Mouse (Mus musculus): ENCODE data around the gene Syt14. TPM values are rescaled to one million over a fixed set of nuclear protein-coding genes. Genes with fewer than 3 reads are reported as not detected.

The Syt14 gene
- under 1 TPM; 0.23 to 0.42 TPM for total RNA-seq (2021)

GRCm38 (mm10) chr1:193035371-193036238 is at the start of gene Syt14:
Gene Syt14 (minus strand): TSS chr1:193035775.
- DNase-seq (ENCODE audit: low spot score): no peak
- intact Hi-C loops (cut with DNase I): no loop called here

- intact Hi-C loops (cut with DNase I): no loop called here
- no peak for DNase-seq (ENCODE audit: low spot score)
Observed at GRCm38 (mm10) chr1:193084016-193084415, 48.4 kb upstream of the Syt14 start.

GRCm38 (mm10) chr1:193083051-193083450 is 47.5 kb upstream of the Syt14 start:
- intact Hi-C loops (cut with DNase I): no loop called here
- DNase-seq (ENCODE audit: low spot score): no peak

- intact Hi-C loops (cut with DNase I): no loop called here
Observed at GRCm38 (mm10) chr1:193082311-193082921, 46.8 kb upstream of the Syt14 start.

GRCm38 (mm10) chr1:193062618-193063017 is 27.0 kb upstream of the Syt14 start:
- no peak for DNase-seq (ENCODE audit: low spot score)

More at GRCm38 (mm10) chr1:193082311-193082921, 46.8 kb upstream of the Syt14 start:
- DNase-seq (ENCODE audit: low spot score): no peak

GRCm38 (mm10) chr1:193060167-193060566 is 24.6 kb upstream of the Syt14 start:
- DNase-seq (ENCODE audit: low spot score): no peak
- intact Hi-C loops (cut with DNase I): no loop called here

More at GRCm38 (mm10) chr1:193062618-193063017, 27.0 kb upstream of the Syt14 start:
- intact Hi-C loops (cut with DNase I): no loop called here

GRCm38 (mm10) chr1:193059596-193059995 is 24.0 kb upstream of the Syt14 start:
- intact Hi-C loops (cut with DNase I): no loop called here
- no peak for DNase-seq (ENCODE audit: low spot score)

- intact Hi-C loops (cut with DNase I): no loop called here
- no peak for DNase-seq (ENCODE audit: low spot score)
Observed at GRCm38 (mm10) chr1:193054401-193054800, 18.8 kb upstream of the Syt14 start.

GRCm38 (mm10) chr1:193053065-193053464 is 17.5 kb upstream of the Syt14 start:
- DNase-seq (ENCODE audit: low spot score): no peak
- intact Hi-C loops (cut with DNase I): no loop called here

GRCm38 (mm10) chr1:193047616-193048015 is 12.0 kb upstream of the Syt14 start:
- intact Hi-C loops (cut with DNase I): no loop called here
- DNase-seq (ENCODE audit: low spot score): no peak

- DNase-seq (ENCODE audit: low spot score): no peak
- intact Hi-C loops (cut with DNase I): no loop called here
Observed at GRCm38 (mm10) chr1:193042760-193043295, 7.3 kb upstream of the Syt14 start.

- DNase-seq (ENCODE audit: low spot score): no peak
- intact Hi-C loops (cut with DNase I): no loop called here
Observed at GRCm38 (mm10) chr1:193034951-193035370, 614 bp downstream of the Syt14 start.

- intact Hi-C loops (cut with DNase I): no loop called here
Observed at GRCm38 (mm10) chr1:193024311-193024710, 11.3 kb downstream of the Syt14 start.

GRCm38 (mm10) chr1:193012351-193012750 is 23.2 kb downstream of the Syt14 start:
- intact Hi-C loops (cut with DNase I): no loop called here
- DNase-seq (ENCODE audit: low spot score): no peak

More at GRCm38 (mm10) chr1:193024311-193024710, 11.3 kb downstream of the Syt14 start:
- no peak for DNase-seq (ENCODE audit: low spot score)

- DNase-seq (ENCODE audit: low spot score): no peak
- intact Hi-C loops (cut with DNase I): no loop called here
Observed at GRCm38 (mm10) chr1:193011000-193011769, 24.4 kb downstream of the Syt14 start.

GRCm38 (mm10) chr1:193004581-193004980 is 31.0 kb downstream of the Syt14 start:
- no peak for DNase-seq (ENCODE audit: low spot score)
- intact Hi-C loops (cut with DNase I): loop anchor here (5.0 kb wide), 1 partner anchor 93 kb away; no protein-coding TSS in a partner anchor

- intact Hi-C loops (cut with DNase I): loop anchor here (2.0 to 5.0 kb wide), 2 partner anchors 93 to 121 kb away; no protein-coding TSS in a partner anchor
- no peak for DNase-seq (ENCODE audit: low spot score)
Observed at GRCm38 (mm10) chr1:193003953-193004352, 31.6 kb downstream of the Syt14 start.

GRCm38 (mm10) chr1:193002307-193002706 is 33.3 kb downstream of the Syt14 start:
- intact Hi-C loops (cut with DNase I): loop anchor here (2.0 to 5.0 kb wide), 2 partner anchors 95 to 122 kb away; no protein-coding TSS in a partner anchor
- no peak for DNase-seq (ENCODE audit: low spot score)

GRCm38 (mm10) chr1:193001587-193001986 is 34.0 kb downstream of the Syt14 start:
- intact Hi-C loops (cut with DNase I): loop anchor here (5.0 kb wide), 1 partner anchor 96 kb away; no protein-coding TSS in a partner anchor
- no peak for DNase-seq (ENCODE audit: low spot score)

GRCm38 (mm10) chr1:193000908-193001307 is 34.7 kb downstream of the Syt14 start:
- intact Hi-C loops (cut with DNase I): loop anchor here (5.0 kb wide), 1 partner anchor 96 kb away; no protein-coding TSS in a partner anchor
- no peak for DNase-seq (ENCODE audit: low spot score)

All from heart, postnatal 25 days (tissue).